Mouse (Mus musculus) c-Kit-positive CD71-positive TER-119-positive erythroid progenitor cells, embryonic 14.5 days (primary cell): ENCODE measurements around the gene Gm4763.
"Not testable (repeated sequence)": the region's sequence is repeated elsewhere in the genome, so short reads cannot be mapped to it uniquely, and the experiment has no call there.

Experiments used
- DNase-seq: peaks from one replicate; pipeline ENCODE4 v3.0.0-alpha.2; 2013; ENCODE audit warnings: low spot score

The Gm4763 gene

GRCm38 (mm10) chr7:24726808-24727207, at the start of gene Gm4763:
Gene Gm4763, minus strand, starts transcription at chr7:24726908.
- not testable (repeated sequence) for DNase-seq

GRCm38 (mm10) chr7:24776145-24776544, 49.4 kb upstream of the Gm4763 start:
- DNase-seq, result no peak

- no peak for DNase-seq
Observed at GRCm38 (mm10) chr7:24773942-24774535, 47.3 kb upstream of the Gm4763 start.

- no peak for DNase-seq
Observed at GRCm38 (mm10) chr7:24771361-24771760, 44.7 kb upstream of the Gm4763 start.

GRCm38 (mm10) chr7:24762574-24762973, 35.9 kb upstream of the Gm4763 start:
- DNase-seq, result no peak

GRCm38 (mm10) chr7:24761161-24761560, 34.5 kb upstream of the Gm4763 start:
- DNase-seq, result no peak

- no peak for DNase-seq
Observed at GRCm38 (mm10) chr7:24760211-24760610, 33.5 kb upstream of the Gm4763 start, which contains the start of gene Cd177. Gene Cd177, minus strand, starts transcription at chr7:24760311.

- DNase-seq, result no peak
Observed at GRCm38 (mm10) chr7:24758520-24758919, 31.8 kb upstream of the Gm4763 start.

- DNase-seq, result no peak
Observed at GRCm38 (mm10) chr7:24753476-24753875, 26.8 kb upstream of the Gm4763 start.

GRCm38 (mm10) chr7:24751610-24752009, 24.9 kb upstream of the Gm4763 start:
- DNase-seq, result no peak

- no peak for DNase-seq
Observed at GRCm38 (mm10) chr7:24750695-24751094, 24.0 kb upstream of the Gm4763 start.

GRCm38 (mm10) chr7:24735970-24736670, 9.4 kb upstream of the Gm4763 start:
- peak; percentile 4 for DNase-seq

- no peak for DNase-seq
Observed at GRCm38 (mm10) chr7:24715039-24715438, 11.7 kb downstream of the Gm4763 start.

GRCm38 (mm10) chr7:24708832-24709292, 17.8 kb downstream of the Gm4763 start, which contains the start of gene BC049730:
Gene BC049730, plus strand, starts transcription at chr7:24709242.
- no peak for DNase-seq

- DNase-seq, result not testable (repeated sequence)
Observed at GRCm38 (mm10) chr7:24702841-24703240, 23.9 kb downstream of the Gm4763 start.

GRCm38 (mm10) chr7:24697891-24698290, 28.8 kb downstream of the Gm4763 start:
- not testable (repeated sequence) for DNase-seq

GRCm38 (mm10) chr7:24692693-24693092, 34.0 kb downstream of the Gm4763 start:
- not testable (repeated sequence) for DNase-seq

- DNase-seq, result not testable (repeated sequence)
Observed at GRCm38 (mm10) chr7:24687519-24687918, 39.2 kb downstream of the Gm4763 start.

GRCm38 (mm10) chr7:24684121-24684520, 42.6 kb downstream of the Gm4763 start:
- not testable (repeated sequence) for DNase-seq

- no peak for DNase-seq
Observed at GRCm38 (mm10) chr7:24676575-24676974, 50.1 kb downstream of the Gm4763 start, which contains the start of gene Tex101. Gene Tex101, minus strand, starts transcription at chr7:24676675.

- DNase-seq, result no peak
Observed at GRCm38 (mm10) chr7:24671944-24672439, 54.7 kb downstream of the Gm4763 start.
